Mouse (Mus musculus): ENCODE data around the gene Wdr48.

Wdr48 gene

GRCm38 (mm10) chr9:119925120-119925657, 30.5 kb downstream of the Wdr48 start:
- no peak for DNase-seq (ENCODE audit: low spot score)

- DNase-seq (ENCODE audit: low spot score), result no peak
Measured at GRCm38 (mm10) chr9:119925729-119926128, 31.1 kb downstream of the Wdr48 start.

GRCm38 (mm10) chr9:119926497-119926896, 31.8 kb downstream of the Wdr48 start:
- no peak for DNase-seq (ENCODE audit: low spot score)

- DNase-seq (ENCODE audit: low spot score), result no peak
Measured at GRCm38 (mm10) chr9:119932358-119932757, 37.7 kb downstream of the Wdr48 start.

GRCm38 (mm10) chr9:119933675-119934074, 39.0 kb downstream of the Wdr48 start:
- no peak for DNase-seq (ENCODE audit: low spot score)

GRCm38 (mm10) chr9:119937005-119937773, 42.5 kb downstream of the Wdr48 start, which contains the start of the genes Gorasp1 and Ttc21a:
Gorasp1 (minus strand) TSS chr9:119937565.
Ttc21a (plus strand) TSS chr9:119937606.
- DNase-seq (ENCODE audit: low spot score), result peak; percentile 89

GRCm38 (mm10) chr9:119938496-119938895, 43.8 kb downstream of the Wdr48 start:
- no peak for DNase-seq (ENCODE audit: low spot score)

GRCm38 (mm10) chr9:119939646-119940045, 45.0 kb downstream of the Wdr48 start:
- no peak for DNase-seq (ENCODE audit: low spot score)

GRCm38 (mm10) chr9:119941407-119941806, 46.7 kb downstream of the Wdr48 start:
- no peak for DNase-seq (ENCODE audit: low spot score)

GRCm38 (mm10) chr9:119941861-119942260, 47.2 kb downstream of the Wdr48 start:
- no peak for DNase-seq (ENCODE audit: low spot score)

GRCm38 (mm10) chr9:119943326-119943725, 48.6 kb downstream of the Wdr48 start:
- DNase-seq (ENCODE audit: low spot score), result no peak

GRCm38 (mm10) chr9:119945173-119945900, 50.7 kb downstream of the Wdr48 start:
- DNase-seq (ENCODE audit: low spot score), result no peak

GRCm38 (mm10) chr9:119948804-119949203, 54.1 kb downstream of the Wdr48 start:
- DNase-seq (ENCODE audit: low spot score), result no peak

- DNase-seq (ENCODE audit: low spot score), result no peak
Measured at GRCm38 (mm10) chr9:119950434-119950833, 55.8 kb downstream of the Wdr48 start.

GRCm38 (mm10) chr9:119951388-119951787, 56.7 kb downstream of the Wdr48 start:
- DNase-seq (ENCODE audit: low spot score), result no peak

- no peak for DNase-seq (ENCODE audit: low spot score)
Measured at GRCm38 (mm10) chr9:119958835-119959234, 64.2 kb downstream of the Wdr48 start.

- no peak for DNase-seq (ENCODE audit: low spot score)
Measured at GRCm38 (mm10) chr9:119962216-119962615, 67.5 kb downstream of the Wdr48 start.

- peak; percentile 56 for DNase-seq (ENCODE audit: low spot score)
Measured at GRCm38 (mm10) chr9:119962987-119963667, 68.4 kb downstream of the Wdr48 start.

GRCm38 (mm10) chr9:119964206-119964605, 69.5 kb downstream of the Wdr48 start:
- DNase-seq (ENCODE audit: low spot score), result no peak

- no peak for DNase-seq (ENCODE audit: low spot score)
Measured at GRCm38 (mm10) chr9:119965186-119965585, 70.5 kb downstream of the Wdr48 start.

GRCm38 (mm10) chr9:119966221-119966910, 71.7 kb downstream of the Wdr48 start:
- no peak for DNase-seq (ENCODE audit: low spot score)

- DNase-seq (ENCODE audit: low spot score), result no peak
Measured at GRCm38 (mm10) chr9:119969811-119970210, 75.1 kb downstream of the Wdr48 start.
